Mouse (Mus musculus) heart, embryonic 16.5 days (tissue): ENCODE data around the gene Angel1. TPM values are rescaled to one million over a fixed set of nuclear protein-coding genes. Genes with fewer than 3 reads are reported as not detected.
A peak's percentile ranks its signal among the peaks of the same experiment; 100 is the strongest.

Experiments
- ATAC-seq: fragments of 200-750 bp; cut with Nextera tagmentation; replicated peaks from 2 replicates; pipeline ENCODE4 v1.8.0; 2017; ENCODE audit warnings: moderate number of reproducible peaks; ENCODE audit not compliant: insufficient read depth, low FRiP score; ENCODE audit errors: extremely low read depth
- H3K27ac ChIP-seq: fragments of 300-500 bp; sonication (generic); 2 replicates; pipeline ENCODE4 v1.5.1; 2014; ENCODE audit warnings: mild to moderate bottlenecking, low read length, control low read depth, moderate library complexity
- H3K27me3 ChIP-seq: fragments of 300-500 bp; sonication (generic); 2 replicates; pipeline ENCODE4 v1.6.1; 2014; ENCODE audit warnings: low read length, mixed read lengths; ENCODE audit not compliant: control insufficient read depth, insufficient read depth
- H3K36me3 ChIP-seq: fragments of 300-500 bp; sonication (generic); 2 replicates; pipeline ENCODE4 v1.6.1; 2014; ENCODE audit not compliant: control insufficient read depth, insufficient read depth
- H3K4me1 ChIP-seq: fragments of 300-500 bp; sonication (generic); 2 replicates; pipeline ENCODE4 v1.6.1; 2014; ENCODE audit warnings: low read length, mixed read lengths; ENCODE audit not compliant: control insufficient read depth, insufficient read depth
- H3K4me2 ChIP-seq: fragments of 300-500 bp; sonication (generic); 2 replicates; pipeline ENCODE4 v1.6.1; 2014; ENCODE audit warnings: low read depth, mild to moderate bottlenecking, control low read depth, low read length
- H3K4me3 ChIP-seq: fragments of 300-500 bp; sonication (generic); 2 replicates; pipeline ENCODE4 v1.5.1; 2014; ENCODE audit warnings: mild to moderate bottlenecking, control low read depth, low read length
- H3K9ac ChIP-seq: fragments of 300-500 bp; sonication (generic); 2 replicates; pipeline ENCODE4 v1.6.1; 2014; ENCODE audit warnings: low read length, control low read depth
- H3K9me3 ChIP-seq: fragments of 300-500 bp; sonication (generic); replicated peaks from 2 replicates; pipeline ENCODE4 v1.6.1; 2016; ENCODE audit warnings: low read length; ENCODE audit not compliant: control insufficient read depth
- WGBS: fragments of 180-500 bp; shearing (Covaris S2); extraction: QIAGEN DNeasy Blood & Tissue Kit; methylation state at CpG from one replicate; pipeline ENCODE4 v1.1.7; 2014; 5-methylcytosine and 5-hydroxymethylcytosine counted together
- polyA plus RNA-seq: library from polyadenylated mRNA; unstranded; fragments of >200 nt; fragmentation: Nextera tagmentation; extraction: Ambion mirVana; gene quantifications from 2 replicates; pipeline ENCODE4 v1.2.1, GENCODE M21; 2015

Angel1 gene
- polyA plus RNA-seq, 1 experiment from 2014 or later = 7.9 TPM

DNA sequence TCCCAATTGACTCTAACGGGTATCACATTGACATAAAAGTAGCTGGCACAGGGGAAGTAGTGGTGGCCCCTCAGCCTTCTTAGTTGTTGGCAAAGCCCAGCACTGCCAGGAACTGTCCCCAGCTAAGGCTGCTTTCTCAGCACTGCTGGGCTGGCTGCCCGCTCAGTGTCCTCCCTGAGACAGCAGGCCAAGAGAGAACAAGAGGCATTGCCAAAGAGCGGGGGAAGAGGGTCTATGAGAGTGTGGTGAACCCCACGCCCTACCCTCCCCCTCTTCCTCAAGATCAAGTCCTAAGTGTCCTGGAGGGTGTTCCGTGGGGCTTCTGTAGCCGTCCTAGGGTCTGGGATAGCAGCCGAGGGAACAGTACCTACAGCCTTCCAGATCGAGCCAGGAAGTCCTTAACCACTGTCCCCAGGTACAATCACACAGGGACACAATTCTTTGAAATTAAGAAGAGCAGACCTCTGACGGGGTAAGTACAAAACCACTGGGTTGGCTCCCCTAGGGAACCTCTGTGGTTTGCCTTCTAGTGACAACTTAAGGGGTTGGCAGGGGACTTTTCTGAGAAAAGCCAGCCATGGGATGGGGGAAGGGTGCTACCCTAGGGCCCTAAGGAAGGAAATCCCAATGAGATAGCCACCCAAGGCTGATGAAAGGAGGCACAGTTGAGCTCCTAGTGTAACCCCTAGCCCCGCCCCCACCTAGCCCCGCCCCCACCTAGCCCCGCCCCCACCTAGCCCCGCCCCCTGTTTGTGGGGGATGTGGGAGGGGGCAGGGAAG, 39.5 kb downstream of the Angel1 start:
- no peaks in the 10 kb centered on the region for H3K9me3 ChIP-seq
- H3K4me1 ChIP-seq = peaks cover 24% of the 10 kb centered on the region
- H3K27ac ChIP-seq = peak overlapping the region; percentile 70
- H3K9ac ChIP-seq = no peak overlapping the region
- H3K36me3 ChIP-seq = 0 out of 2 replicates have a peak, but pooled peaks cover 4% of the 10 kb centered on the region
- no peak overlapping the region for H3K4me3 ChIP-seq
- no peaks in the 10 kb centered on the region for H3K27me3 ChIP-seq
- no peak for ATAC-seq
- 0 out of 2 replicates have a peak overlapping the region, but pooled peaks have one; percentile 13 for H3K4me2 ChIP-seq
- WGBS = 57% methylated on average over 9 of the region's 13 CpGs

DNA sequence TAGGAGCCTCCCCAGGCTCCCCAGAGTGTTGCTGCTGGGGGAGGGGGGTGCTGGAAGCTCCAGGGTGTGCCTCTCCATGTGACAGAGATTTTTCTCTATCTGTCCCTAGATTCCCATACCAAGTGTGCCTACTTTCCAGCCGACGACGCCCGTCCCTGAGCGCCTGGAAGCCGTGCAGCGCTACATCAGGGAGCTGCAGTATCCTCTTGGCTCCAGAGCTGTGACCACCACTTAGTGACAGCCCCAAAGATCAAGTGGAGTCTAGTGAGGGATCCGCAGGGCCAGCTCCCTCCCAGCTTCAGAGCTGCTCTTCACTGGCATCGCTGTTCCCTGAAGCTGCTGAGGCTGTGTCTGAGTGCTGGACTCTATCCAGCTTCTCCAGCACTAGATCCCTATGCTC, 41.0 kb downstream of the Angel1 start:
- Histone ChIP-seq H3K9me3 (no peaks in the 10 kb centered on the region), H3K9ac (0 out of 2 replicates have a peak overlapping the region, but pooled peaks have one; percentile 25), H3K4me3 (no peak overlapping the region), H3K27ac (no peak overlapping the region), H3K27me3 (no peaks in the 10 kb centered on the region), H3K4me2 (no peak overlapping the region), H3K36me3 (0 out of 2 replicates have a peak, but pooled peaks cover 4% of the 10 kb centered on the region), H3K4me1 (peaks cover 31% of the 10 kb centered on the region)
- WGBS = 43% methylated on average over 9 of the region's 9 CpGs
- no peak for ATAC-seq

DNA sequence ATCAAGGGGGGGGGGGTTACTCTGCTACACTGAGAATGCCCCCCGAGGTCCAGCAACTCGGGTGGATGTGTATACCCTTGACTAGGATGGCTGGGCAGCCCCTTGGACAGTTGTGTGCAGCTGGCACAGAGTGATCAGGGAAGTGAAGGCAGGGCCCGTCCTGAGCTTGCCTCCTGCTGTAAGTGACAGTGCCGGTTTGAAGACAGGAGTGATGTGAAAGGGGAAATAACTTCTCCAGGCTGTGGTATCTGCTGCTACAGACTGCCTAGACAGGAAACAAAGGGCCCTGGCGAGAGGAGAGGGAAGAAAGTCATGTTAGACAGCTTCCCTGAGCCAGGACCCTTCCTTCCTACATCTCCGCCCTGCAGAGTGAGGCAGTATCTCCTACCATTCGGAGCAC, 42.6 kb downstream of the Angel1 start:
- no peak overlapping the region for H3K27ac ChIP-seq
- ATAC-seq = no peak
- H3K4me1 ChIP-seq = peaks cover 33% of the 10 kb centered on the region
- WGBS = 53% methylated on average over 7 of the region's 7 CpGs
- peak overlapping the region; percentile 0; the same call in 1 of the 2 replicates for H3K4me2 ChIP-seq
- no peak overlapping the region for H3K9ac ChIP-seq
- H3K4me3 ChIP-seq = no peak overlapping the region
- no peaks in the 10 kb centered on the region for H3K27me3 ChIP-seq
- H3K9me3 ChIP-seq = no peaks in the 10 kb centered on the region
- 0 out of 2 replicates have a peak, but pooled peaks cover under 1% of the 10 kb centered on the region for H3K36me3 ChIP-seq

DNA sequence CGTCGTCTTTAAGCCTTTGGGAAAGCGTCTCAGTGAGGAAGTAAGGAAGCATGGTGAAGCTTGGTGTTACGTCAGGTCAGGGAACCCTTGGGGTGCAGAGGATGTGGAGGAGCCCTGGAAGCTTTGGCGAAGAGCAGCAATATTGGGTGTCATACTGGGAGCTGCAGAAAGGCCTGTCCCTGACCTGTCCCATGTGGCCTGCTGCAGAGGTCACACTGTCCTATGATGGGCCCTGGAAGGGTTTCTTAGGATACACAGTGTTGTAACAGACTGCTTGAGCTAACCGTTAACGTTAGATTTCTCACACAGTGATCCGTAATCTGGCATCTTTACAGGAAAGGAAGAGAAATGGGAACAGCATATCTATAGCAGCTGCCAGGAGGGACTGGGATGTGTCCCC, 44.1 kb downstream of the Angel1 start:
- no peak for ATAC-seq
- 0 out of 2 replicates have a peak overlapping the region, but pooled peaks have one; percentile 14 for H3K4me3 ChIP-seq
- peaks cover 35% of the 10 kb centered on the region for H3K4me1 ChIP-seq
- H3K36me3 ChIP-seq = no peaks in the 10 kb centered on the region
- peak overlapping the region; percentile 22; the same call in 1 of the 2 replicates for H3K9ac ChIP-seq
- no peaks in the 10 kb centered on the region for H3K27me3 ChIP-seq
- no peaks in the 10 kb centered on the region for H3K9me3 ChIP-seq
- peak overlapping the region; percentile 38; the same call in 1 of the 2 replicates for H3K4me2 ChIP-seq
- 0 out of 2 replicates have a peak overlapping the region, but pooled peaks have one; percentile 16 for H3K27ac ChIP-seq
- WGBS = 71% methylated on average over 8 of the region's 8 CpGs

DNA sequence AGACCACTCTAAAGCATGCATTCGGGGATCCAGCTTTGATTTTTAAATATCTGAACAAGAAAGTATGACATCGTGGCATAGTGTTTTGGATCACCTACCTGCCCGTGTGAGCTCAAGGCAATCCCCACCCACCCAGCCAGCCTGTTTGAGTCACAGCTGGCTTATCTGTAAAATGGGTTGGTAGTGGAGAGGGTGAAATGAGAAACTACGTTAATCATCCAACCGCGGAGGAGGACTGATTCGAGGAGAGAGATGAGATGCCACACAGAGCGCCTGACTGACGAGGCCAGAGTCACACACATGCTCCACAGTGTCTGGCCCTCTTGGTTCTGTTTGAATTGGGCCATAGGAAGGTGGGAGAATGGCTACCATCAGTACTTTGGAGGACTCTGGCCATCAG, 44.6 kb downstream of the Angel1 start:
- no peaks in the 10 kb centered on the region for H3K36me3 ChIP-seq
- H3K4me3 ChIP-seq = 0 out of 2 replicates have a peak overlapping the region, but pooled peaks have one; percentile 14
- no peak overlapping the region for H3K9ac ChIP-seq
- no peaks in the 10 kb centered on the region for H3K27me3 ChIP-seq
- peak overlapping the region; percentile 38; the same call in 1 of the 2 replicates for H3K4me2 ChIP-seq
- no peak for ATAC-seq
- H3K27ac ChIP-seq = no peak overlapping the region
- no peaks in the 10 kb centered on the region for H3K9me3 ChIP-seq
- peaks cover 32% of the 10 kb centered on the region for H3K4me1 ChIP-seq
- 78% methylated on average over 9 of the region's 9 CpGs for WGBS

DNA sequence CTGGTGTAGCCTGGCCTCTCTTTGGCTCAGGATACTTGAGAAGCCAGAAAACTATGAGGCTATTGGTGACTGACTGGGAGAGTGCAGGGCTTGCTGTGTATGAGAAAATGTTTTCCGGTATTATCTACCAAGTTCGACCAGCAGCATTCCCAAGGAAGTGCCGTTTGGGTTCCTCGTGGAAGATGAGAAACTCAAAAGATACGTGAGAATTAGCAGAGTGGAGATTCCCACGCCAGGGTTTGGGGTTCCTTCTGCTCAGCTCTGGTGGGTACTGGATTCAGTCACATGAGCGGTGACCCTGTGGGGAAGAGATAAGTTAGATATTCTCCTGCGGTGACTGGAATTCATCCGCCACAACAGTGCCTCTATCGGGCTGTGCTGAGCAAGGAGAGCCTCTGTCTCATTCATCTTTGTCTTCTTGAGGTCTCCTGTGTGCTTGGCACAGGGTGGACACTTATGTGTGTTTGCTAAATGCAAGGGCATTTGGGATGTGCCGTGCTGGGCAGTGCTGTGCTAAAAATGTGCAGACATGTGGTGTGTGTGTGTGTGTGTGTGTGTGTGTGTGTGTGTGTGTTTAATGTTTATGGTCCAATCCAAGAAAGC, 45.6 kb downstream of the Angel1 start:
- WGBS = 16% methylated on average over 11 of the region's 11 CpGs
- Histone ChIP-seq H3K4me2 (peak overlapping the region; percentile 91), H3K27me3 (no peaks in the 10 kb centered on the region), H3K9ac (peak overlapping the region; percentile 87), H3K9me3 (no peaks in the 10 kb centered on the region), H3K36me3 (no peaks in the 10 kb centered on the region), H3K27ac (peak overlapping the region; percentile 70), H3K4me1 (peaks cover 30% of the 10 kb centered on the region), H3K4me3 (peak overlapping the region; percentile 79)
- no peak for ATAC-seq

DNA sequence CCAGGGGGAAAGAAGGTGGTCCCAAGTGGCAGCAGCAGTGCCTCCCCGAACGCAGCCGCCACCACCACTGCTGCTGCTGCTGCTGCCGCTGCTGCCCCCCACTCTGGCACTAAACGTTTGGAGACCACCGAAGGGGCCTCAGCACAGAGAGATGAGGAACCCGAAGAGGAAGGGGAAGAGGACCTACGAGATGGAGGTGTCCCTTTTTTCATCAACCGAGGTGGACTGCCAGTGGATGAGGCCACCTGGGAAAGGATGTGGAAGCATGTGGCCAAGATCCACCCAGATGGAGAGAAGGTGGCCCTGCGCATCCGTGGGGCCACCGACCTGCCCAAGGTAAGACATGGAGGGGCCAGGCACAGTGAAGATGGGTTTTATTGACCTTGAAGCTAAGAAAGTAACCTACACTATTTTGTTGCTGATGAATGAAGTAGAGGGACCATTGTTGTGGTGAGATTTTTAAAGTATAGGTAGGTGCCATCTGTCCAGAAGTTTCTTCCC, 46.2 kb downstream of the Angel1 start:
- 23% methylated on average over 12 of the region's 12 CpGs for WGBS
- no peaks in the 10 kb centered on the region for H3K9me3 ChIP-seq
- peak overlapping the region; percentile 87 for H3K9ac ChIP-seq
- H3K27ac ChIP-seq = peak overlapping the region; percentile 70
- no peaks in the 10 kb centered on the region for H3K27me3 ChIP-seq
- peak overlapping the region; percentile 91 for H3K4me2 ChIP-seq
- H3K4me1 ChIP-seq = peaks cover 24% of the 10 kb centered on the region
- H3K4me3 ChIP-seq = peak overlapping the region; percentile 79
- no peak for ATAC-seq
- no peaks in the 10 kb centered on the region for H3K36me3 ChIP-seq

DNA sequence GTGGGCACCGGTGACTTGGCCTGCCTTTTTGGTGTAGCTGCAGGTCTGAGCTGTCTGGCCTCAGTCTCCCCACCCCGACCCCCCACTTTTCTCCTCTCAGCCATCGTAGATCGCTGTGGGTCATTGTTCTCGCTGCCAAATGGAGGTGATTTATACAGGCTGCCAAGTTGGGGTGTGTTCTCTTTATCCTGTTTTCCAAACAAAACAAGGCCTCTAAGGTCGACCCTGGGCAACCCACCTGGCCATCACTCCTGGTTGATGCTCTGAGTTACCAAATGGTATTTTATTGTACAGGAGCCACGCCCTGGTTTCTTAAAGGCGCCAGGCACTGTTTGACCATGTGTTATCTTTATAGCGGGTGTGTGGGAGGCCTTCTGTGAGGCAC, 46.7 kb downstream of the Angel1 start:
- H3K4me1 ChIP-seq = peaks cover 24% of the 10 kb centered on the region
- WGBS = 4% methylated on average over 9 of the region's 9 CpGs
- no peaks in the 10 kb centered on the region for H3K27me3 ChIP-seq
- no peaks in the 10 kb centered on the region; the same call in 1 of the 2 replicates for H3K9me3 ChIP-seq
- H3K4me2 ChIP-seq = peak overlapping the region; percentile 91
- no peak for ATAC-seq
- no peaks in the 10 kb centered on the region for H3K36me3 ChIP-seq
- peak overlapping the region; percentile 79 for H3K4me3 ChIP-seq
- peak overlapping the region; percentile 70 for H3K27ac ChIP-seq
- peak overlapping the region; percentile 87 for H3K9ac ChIP-seq
